Mouse (Mus musculus) MEL (cell line): ENCODE measurements around the gene Rasef. TPM values are rescaled to one million over a fixed set of nuclear protein-coding genes. Genes with fewer than 3 reads are reported as not detected.

Experiments
- DNase-seq: peaks from one replicate; pipeline ENCODE4 v3.0.0; 2011; ENCODE audit warnings: low read depth, low spot score
- H3K27ac ChIP-seq: 2 replicates; pipeline ENCODE4 v1.5.1; 2012; ENCODE audit warnings: low read depth, mild to moderate bottlenecking, control low read depth, low read length, moderate library complexity; ENCODE audit not compliant: control insufficient read depth
- H3K27me3 ChIP-seq, 2 experiments: fragments of 150-350 bp in 1 of 2; sonication (generic) in 1 of 2; 2 replicates each; pipeline ENCODE4 v1.6.1; 2012; ENCODE audit warnings: low read length in 2 of 2, mild to moderate bottlenecking in 2 of 2, improper control_type of control experiment in 1 of 2, moderate library complexity in 1 of 2; ENCODE audit not compliant: insufficient read depth in 2 of 2, control insufficient read depth in 1 of 2
- H3K36me3 ChIP-seq, 2 experiments: 2 replicates each; pipeline ENCODE4 v1.6.1; 2012 to 2014; ENCODE audit warnings: low read length in 2 of 2, improper control_type of control experiment in 1 of 2, inconsistent platforms in 1 of 2, mild to moderate bottlenecking in 1 of 2; ENCODE audit not compliant: insufficient read depth in 2 of 2, control insufficient read depth in 1 of 2
- H3K4me1 ChIP-seq, 2 experiments: fragments of 150-350 bp in 1 of 2; sonication (generic) in 1 of 2; 2 replicates each; pipeline ENCODE4 v1.6.1; 2012; ENCODE audit warnings: low read length in 2 of 2, improper control_type of control experiment in 1 of 2, mild to moderate bottlenecking in 1 of 2; ENCODE audit not compliant: insufficient read depth in 2 of 2, control insufficient read depth in 1 of 2
- H3K4me3 ChIP-seq, 2 experiments: fragments of 150-350 bp in 1 of 2; sonication (generic) in 1 of 2; 2 replicates each; pipeline ENCODE4 v1.5.1; 2012; ENCODE audit warnings: low read depth in 2 of 2, low read length in 2 of 2, mild to moderate bottlenecking in 2 of 2, moderate library complexity in 2 of 2, control low read depth in 1 of 2, improper control_type of control experiment in 1 of 2; ENCODE audit not compliant: control insufficient read depth in 1 of 2, insufficient read depth in 1 of 2
- H3K79me2 ChIP-seq: 2 replicates; pipeline ENCODE4 v1.6.1; 2012; ENCODE audit warnings: mild to moderate bottlenecking, low read length, moderate library complexity; ENCODE audit not compliant: control insufficient read depth, poor library complexity, insufficient read depth
- H3K9ac ChIP-seq: 2 replicates; pipeline ENCODE4 v1.6.1; 2012; ENCODE audit warnings: low read depth, mild to moderate bottlenecking, control low read depth, low read length, moderate library complexity; ENCODE audit not compliant: control insufficient read depth, poor library complexity, severe bottlenecking
- H3K9me3 ChIP-seq: fragments of 150-350 bp; sonication (generic); replicated peaks from 2 replicates; pipeline ENCODE4 v1.6.1; 2012; ENCODE audit warnings: mild to moderate bottlenecking, low read length, improper control_type of control experiment, moderate library complexity; ENCODE audit not compliant: insufficient read depth
- BHLHE40 ChIP-seq: IDR thresholded peaks from 2 replicates; pipeline ENCODE4 v1.6.1; 2012; ENCODE audit warnings: low read depth, mild to moderate bottlenecking, inconsistent platforms, low read length, improper control_type of control experiment, borderline replicate concordance
- CTCF ChIP-seq, 3 experiments: IDR thresholded peaks in 2 of 3; conservative IDR thresholded peaks in 1 of 3; 2 replicates each; pipeline ENCODE4 v1.5.1; 2011 to 2012; ENCODE audit warnings: low read length in 3 of 3, low read depth in 2 of 3, mild to moderate bottlenecking in 2 of 3, improper control_type of control experiment in 1 of 3, inconsistent platforms in 1 of 3, mixed read lengths in 1 of 3, moderate library complexity in 1 of 3; ENCODE audit not compliant: control insufficient read depth in 1 of 3, insufficient read depth in 1 of 3, poor library complexity in 1 of 3, severe bottlenecking in 1 of 3
- E2F4 ChIP-seq: IDR thresholded peaks from 2 replicates; pipeline ENCODE4 v1.6.1; 2011; ENCODE audit warnings: low read depth, low read length, improper control_type of control experiment, borderline replicate concordance
- ELF1 ChIP-seq: IDR thresholded peaks from 2 replicates; pipeline ENCODE4 v1.6.1; 2014; ENCODE audit warnings: low read depth, mild to moderate bottlenecking, inconsistent platforms, low read length, improper control_type of control experiment, moderate library complexity
- EP300 ChIP-seq, 2 experiments: IDR thresholded peaks; 2 replicates each; pipeline ENCODE4 v1.6.1; 2011; ENCODE audit warnings: improper control_type of control experiment in 2 of 2, low read length in 2 of 2, low read depth in 1 of 2, mild to moderate bottlenecking in 1 of 2
- ETS1 ChIP-seq: IDR thresholded peaks from 2 replicates; pipeline ENCODE4 v1.6.1; 2012; ENCODE audit warnings: low read depth, mild to moderate bottlenecking, inconsistent platforms, low read length, improper control_type of control experiment, moderate library complexity
- GABPA ChIP-seq: IDR thresholded peaks from 2 replicates; pipeline ENCODE4 v1.6.1; 2012; ENCODE audit warnings: low read depth, mild to moderate bottlenecking, inconsistent platforms, low read length, improper control_type of control experiment, moderate library complexity
- JUND ChIP-seq: IDR thresholded peaks from 2 replicates; pipeline ENCODE4 v1.6.1; 2011; ENCODE audit warnings: low read depth, mild to moderate bottlenecking, improper control_type of control experiment, low read length
- KAT2A ChIP-seq: conservative IDR thresholded peaks from 2 replicates; pipeline ENCODE4 v1.6.1; 2012; ENCODE audit warnings: low read depth, low read length, improper control_type of control experiment, inconsistent platforms
- MAFK ChIP-seq: IDR thresholded peaks from 2 replicates; pipeline ENCODE4 v1.6.1; 2011; ENCODE audit warnings: low read depth, mild to moderate bottlenecking, low read length, improper control_type of control experiment, borderline replicate concordance
- MEF2A ChIP-seq: IDR thresholded peaks from 2 replicates; pipeline ENCODE4 v1.6.1; 2014; ENCODE audit warnings: low read depth, mild to moderate bottlenecking, inconsistent platforms, low read length, improper control_type of control experiment; ENCODE audit not compliant: poor library complexity, insufficient replicate concordance, severe bottlenecking; ENCODE audit errors: extremely low read depth
- NRF1 ChIP-seq: IDR thresholded peaks from 2 replicates; pipeline ENCODE4 v1.6.1; 2014; ENCODE audit warnings: low read depth, mild to moderate bottlenecking, inconsistent platforms, low read length, improper control_type of control experiment, moderate library complexity; ENCODE audit not compliant: poor library complexity, insufficient read depth, severe bottlenecking
- POLR2A ChIP-seq, 2 experiments: IDR thresholded peaks; 2 replicates each; pipeline ENCODE4 v1.6.1; 2011 to 2012; ENCODE audit warnings: low read length in 2 of 2, mild to moderate bottlenecking in 2 of 2, control low read depth in 1 of 2, improper control_type of control experiment in 1 of 2, low read depth in 1 of 2, moderate library complexity in 1 of 2; ENCODE audit not compliant: control insufficient read depth in 1 of 2, insufficient read depth in 1 of 2, poor library complexity in 1 of 2
- RAD21 ChIP-seq: IDR thresholded peaks from 2 replicates; pipeline ENCODE4 v1.6.1; 2011; ENCODE audit warnings: mild to moderate bottlenecking, low read depth, low read length, improper control_type of control experiment
- RCOR1 ChIP-seq: IDR thresholded peaks from 2 replicates; pipeline ENCODE4 v1.6.1; 2012; ENCODE audit warnings: low read depth, mild to moderate bottlenecking, inconsistent platforms, low read length, improper control_type of control experiment
- SIN3A ChIP-seq: IDR thresholded peaks from 2 replicates; pipeline ENCODE4 v1.6.1; 2012; ENCODE audit warnings: low read length, improper control_type of control experiment, inconsistent platforms
- SMC3 ChIP-seq: IDR thresholded peaks from 2 replicates; pipeline ENCODE4 v1.6.1; 2011; ENCODE audit warnings: low read depth, low read length, improper control_type of control experiment
- TAL1 ChIP-seq: IDR thresholded peaks from 2 replicates; pipeline ENCODE4 v1.6.1; 2012; ENCODE audit warnings: mild to moderate bottlenecking, inconsistent platforms, low read length, moderate library complexity, mixed read lengths
- TBP ChIP-seq: IDR thresholded peaks from 2 replicates; pipeline ENCODE4 v1.8.0; 2011; ENCODE audit warnings: low read depth, low read length, improper control_type of control experiment
- USF1 ChIP-seq: IDR thresholded peaks from 2 replicates; pipeline ENCODE4 v1.6.1; 2014; ENCODE audit warnings: low read depth, mild to moderate bottlenecking, inconsistent platforms, low read length, improper control_type of control experiment, moderate library complexity
- USF2 ChIP-seq, 2 experiments: IDR thresholded peaks; 2 replicates each; pipeline ENCODE4 v1.6.1; 2011 to 2012; ENCODE audit warnings: improper control_type of control experiment in 2 of 2, low read length in 2 of 2, borderline replicate concordance in 1 of 2, inconsistent platforms in 1 of 2, low read depth in 1 of 2, mild to moderate bottlenecking in 1 of 2; ENCODE audit not compliant: insufficient read depth in 1 of 2
- ZC3H11A ChIP-seq: IDR thresholded peaks from 2 replicates; pipeline ENCODE4 v1.6.1; 2012; ENCODE audit warnings: low read depth, mild to moderate bottlenecking, inconsistent platforms, low read length, improper control_type of control experiment
- ZMIZ1 ChIP-seq: IDR thresholded peaks from 2 replicates; pipeline ENCODE4 v1.6.1; 2012; ENCODE audit warnings: low read depth, mild to moderate bottlenecking, inconsistent platforms, low read length, improper control_type of control experiment, moderate library complexity
- ZNF384 ChIP-seq: IDR thresholded peaks from 2 replicates; pipeline ENCODE4 v1.6.1; 2012; ENCODE audit warnings: low read depth, mild to moderate bottlenecking, inconsistent platforms, low read length, improper control_type of control experiment
- polyA plus RNA-seq, 2 experiments: library from polyadenylated mRNA; stranded (reverse) in 1 of 2; unstranded in 1 of 2; fragments of >175 nt in 1 of 2; fragments of >200 nt in 1 of 2; gene quantifications; 2 replicates each; pipeline versions ENCODE4 v1.2.1 to v1.2.4; 2012; ENCODE audit warnings: low replicate concordance in 2 of 2, low read depth in 1 of 2; ENCODE audit not compliant: insufficient read length in 2 of 2, insufficient read depth in 1 of 2, missing spikeins in 1 of 2
- total RNA-seq: library from RNA; depleted of rRNA; stranded (reverse); fragments of 300-350 nt; gene quantifications from 2 replicates; pipeline ENCODE4 v1.2.3, GENCODE M21; 2012

Gene Rasef
- total and polyA plus RNA-seq, 3 experiments: not detected

GRCm38 (mm10) chr4:73791186-73791540 is 369 bp upstream of the Rasef start:
- no peak overlapping the region for H3K27ac ChIP-seq
- H3K27me3 ChIP-seq: no peaks in the 10 kb centered on the region
- TF ChIP-seq CTCF (IDR thresholded peaks at IDR 0.05 in 2 of 3, conservative IDR thresholded peaks at IDR 0.05 in 1 of 3; ENCODE audit: control insufficient read depth in 1 of 3, insufficient read depth in 1 of 3, low read depth in 2 of 3, low read length in 3 of 3, poor library complexity in 1 of 3, severe bottlenecking in 1 of 3): no peak
- no peak for TF ChIP-seq BHLHE40
- no peak for TF ChIP-seq ELF1
- TF ChIP-seq MEF2A: no peak
- TF ChIP-seq SMC3: no peak
- no peak for TF ChIP-seq ZMIZ1
- TF ChIP-seq, all 39 proteins: peak for 0
- no peak for DNase-seq
- Histone ChIP-seq H3K79me2 (no peaks in the 10 kb centered on the region), H3K36me3 (no peaks in the 10 kb centered on the region), H3K4me1 (peaks cover 0 to 3% of the 10 kb centered on the region in 2 experiments; a peak in 2 of 4 replicates), H3K9ac (no peak overlapping the region), H3K9me3 (no peaks in the 10 kb centered on the region), H3K4me3 (no peak overlapping the region)

DNA sequence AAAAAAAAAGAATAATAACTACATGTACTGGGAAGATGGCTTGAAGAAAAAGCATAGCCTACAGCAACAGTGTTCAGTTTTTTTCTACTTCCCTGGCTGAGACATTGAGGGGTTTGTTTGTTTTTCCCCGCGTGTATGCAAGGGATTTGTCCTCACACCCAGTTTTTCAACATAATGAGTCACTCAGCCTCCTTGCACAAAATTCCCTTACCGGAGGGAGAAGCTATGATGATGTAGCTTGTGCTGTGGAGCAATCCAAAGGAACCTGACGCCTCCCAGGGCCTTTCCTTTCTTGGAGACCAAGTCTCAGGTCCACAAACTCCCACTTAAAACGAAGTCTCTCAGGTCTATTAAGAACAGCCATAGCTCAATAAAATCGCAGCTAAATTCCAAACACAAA is 1.3 kb downstream of the Rasef start:
- no peaks in the 10 kb centered on the region for H3K79me2 ChIP-seq
- H3K27ac ChIP-seq: no peak overlapping the region
- no peak overlapping the region for H3K4me3 ChIP-seq
- no peak overlapping the region for H3K9ac ChIP-seq
- no peaks in the 10 kb centered on the region for H3K9me3 ChIP-seq
- TF ChIP-seq EP300 (IDR thresholded peaks at IDR 0.05; ENCODE audit: low read depth in 1 of 2, low read length in 2 of 2) (no peak), RCOR1 (no peak), POLR2A (IDR thresholded peaks at IDR 0.05; ENCODE audit: control insufficient read depth in 1 of 2, insufficient read depth in 1 of 2, low read depth in 1 of 2, low read length in 2 of 2, poor library complexity in 1 of 2) (no peak), GABPA (no peak), USF1 (no peak), TBP (no peak), RAD21 (no peak), MAFK (no peak), TAL1 (no peak)
- no peaks in the 10 kb centered on the region for H3K27me3 ChIP-seq
- peaks cover 0 to 3% of the 10 kb centered on the region in 2 experiments; a peak in 2 of 4 replicates for H3K36me3 ChIP-seq
- H3K4me1 ChIP-seq: peaks cover 0 to 3% of the 10 kb centered on the region in 2 experiments; a peak in 2 of 4 replicates
- no peak for DNase-seq

DNA sequence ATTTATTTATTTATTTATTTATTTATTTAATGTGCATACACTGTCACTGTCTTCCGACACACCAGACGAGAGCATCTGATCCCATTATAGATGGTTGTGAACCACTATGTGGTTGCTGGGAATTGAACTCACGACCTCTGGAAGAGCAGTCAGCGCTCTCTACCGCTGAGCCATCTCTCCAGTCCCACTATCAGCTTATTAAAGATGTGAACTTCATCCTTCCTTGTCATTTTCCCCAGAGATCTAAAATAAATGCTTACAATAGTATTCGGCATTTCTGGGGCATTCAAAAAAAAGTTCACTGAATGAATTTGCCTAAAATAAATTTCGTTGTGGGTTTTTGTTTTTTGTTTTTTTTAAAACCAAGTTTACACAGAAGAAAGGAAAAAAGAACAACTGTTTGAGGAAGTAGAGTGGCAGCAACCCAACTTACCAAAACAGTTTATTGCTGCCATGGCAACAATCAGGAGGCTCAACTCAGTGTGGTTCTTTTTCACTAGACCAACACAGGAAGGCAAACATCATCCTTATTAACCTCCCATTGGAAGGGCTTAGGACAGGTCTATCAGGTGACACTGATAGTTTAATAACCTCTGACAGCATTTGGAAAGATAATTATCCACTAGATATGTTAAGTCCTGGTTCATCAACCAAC is 2.6 kb downstream of the Rasef start:
- H3K9me3 ChIP-seq: no peaks in the 10 kb centered on the region
- H3K79me2 ChIP-seq: no peaks in the 10 kb centered on the region
- DNase-seq: peak; percentile 79
- H3K27ac ChIP-seq: no peak overlapping the region
- no peak overlapping the region for H3K4me3 ChIP-seq
- no peaks in the 10 kb centered on the region for H3K27me3 ChIP-seq
- peaks cover 3% of the 10 kb centered on the region in 2 experiments for H3K4me1 ChIP-seq
- peaks cover 0 to 10% of the 10 kb centered on the region in 2 experiments; a peak in 2 of 4 replicates for H3K36me3 ChIP-seq
- no peak overlapping the region for H3K9ac ChIP-seq
- TF ChIP-seq USF1: no peak
- TF ChIP-seq ZC3H11A: no peak
- TF ChIP-seq E2F4: no peak
- no peak for TF ChIP-seq JUND
- peak; percentile 63 for TF ChIP-seq ZNF384
- TF ChIP-seq TBP: peak; percentile 95
- TF ChIP-seq SIN3A: peak; percentile 78
- no peak for TF ChIP-seq GABPA
- no peak for TF ChIP-seq USF2 (IDR thresholded peaks at IDR 0.05; ENCODE audit: borderline replicate concordance in 1 of 2, insufficient read depth in 1 of 2, low read depth in 1 of 2, low read length in 2 of 2)
- peak; percentile 55; the same call in 1 of the 2 replicates for TF ChIP-seq ELF1
- TF ChIP-seq ETS1: peak; percentile 44
- TF ChIP-seq KAT2A: no peak
- no peak for TF ChIP-seq NRF1
- TF ChIP-seq SMC3: no peak
- 0 out of 4 replicates have a peak, but pooled peaks of 1 of the 2 experiments have one; percentile 34 for TF ChIP-seq EP300 (IDR thresholded peaks at IDR 0.05; ENCODE audit: low read depth in 1 of 2, low read length in 2 of 2)
